Mouse (Mus musculus): ENCODE data around the gene Bach1. TPM values are rescaled to one million over a fixed set of nuclear protein-coding genes. Genes with fewer than 3 reads are reported as not detected.
A peak's percentile ranks its signal among the peaks of the same experiment; 100 is the strongest.

Gene Bach1
- polyA plus RNA-seq (2015; fragmentation: Nextera tagmentation; extraction: Ambion mirVana) = 13.1 and 13.7 TPM in 2 replicates

DNA sequence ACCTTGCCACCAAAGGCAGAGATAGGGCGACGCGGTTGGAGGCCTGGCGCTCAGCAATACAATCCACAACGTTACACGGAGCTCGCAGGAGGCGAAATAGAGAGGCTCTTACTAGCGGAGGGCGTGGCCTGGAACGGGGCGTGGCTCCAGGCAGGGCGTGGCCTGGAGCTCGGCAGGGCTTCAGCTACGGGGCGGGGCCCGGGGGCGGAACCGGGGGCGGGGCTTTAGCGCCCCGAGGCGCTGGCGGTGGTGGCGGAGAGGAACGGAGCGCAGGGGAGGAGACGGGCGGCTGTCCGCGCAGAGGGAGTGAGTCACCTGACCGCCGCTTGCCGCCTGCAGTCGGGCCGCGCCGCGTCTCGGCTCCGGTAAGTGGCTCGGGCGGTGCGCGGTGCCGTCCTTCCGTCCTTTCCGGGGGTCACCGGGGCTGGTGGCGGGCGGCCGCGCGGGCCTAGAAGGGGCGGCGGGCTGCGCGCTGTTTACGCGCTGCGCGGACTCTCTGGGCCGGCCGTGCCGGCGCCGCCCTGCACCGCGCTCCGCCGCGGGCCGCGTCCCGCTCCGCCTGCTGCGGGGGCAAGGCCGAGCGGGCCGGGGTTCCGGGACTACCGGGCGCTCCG, at the start of gene Bach1:
Gene Bach1 (plus strand): TSS at position 254 of the 614 bp plus-strand sequence.
- Histone ChIP-seq H3K9me3 (ENCODE audit: low read length) (no peaks in the 10 kb centered on the region), H3K36me3 (ENCODE audit: insufficient read depth, low read length) (no peaks in the 10 kb centered on the region), H3K9ac (replicated peaks; ENCODE audit: low read depth) (peak within 1 kb of the TSS; percentile 97), H3K4me2 (replicated peaks; ENCODE audit: low read depth, low read length) (peak within 1 kb of the TSS; percentile 62), H3K27ac (ENCODE audit: low read length) (peak within 1 kb of the TSS; percentile 97), H3K4me3 (ENCODE audit: low read depth, low read length) (peak within 1 kb of the TSS; percentile 90), H3K27me3 (replicated peaks; ENCODE audit: insufficient read depth, low read length) (no peaks in the 10 kb centered on the region), H3K4me1 (ENCODE audit: insufficient read depth, low read depth, low read length) (peaks cover 10% of the 10 kb centered on the region; the same call in 1 of the 2 replicates)
- under 1% methylated on average over 59 of the region's 84 CpGs for WGBS
- ATAC-seq (peak; percentile 93), DNase-seq (ENCODE audit: low spot score) (peak; percentile 97)
- TF ChIP-seq CTCF (IDR thresholded peaks at IDR 0.05) (no peak; the same call in none of the 2 replicates), EP300 (IDR thresholded peaks at IDR 0.05) (no peak)

DNA sequence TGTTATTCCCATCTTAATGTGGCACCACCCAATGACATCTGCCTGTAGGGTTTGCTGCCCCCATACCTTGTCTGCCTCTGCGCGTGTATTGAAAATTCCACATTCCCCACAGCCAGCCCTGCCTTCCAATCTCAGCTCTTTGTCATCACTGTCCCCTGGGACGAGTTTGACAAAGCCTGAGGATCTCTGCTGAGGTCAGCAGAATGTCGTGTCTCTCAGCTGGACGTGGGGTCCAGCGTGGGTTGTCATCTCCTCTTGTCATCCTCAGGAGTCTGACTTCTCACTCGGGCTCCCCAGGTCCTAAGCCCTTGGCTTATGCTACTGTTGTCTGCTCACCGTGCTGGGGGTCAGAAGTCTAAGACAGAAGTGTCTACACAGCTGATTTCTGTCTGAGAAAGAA, 46.4 kb upstream of the Bach1 start:
- H3K27ac ChIP-seq (ENCODE audit: low read length) = no peak overlapping the region
- H3K9me3 ChIP-seq (ENCODE audit: low read length) = no peaks in the 10 kb centered on the region
- H3K4me2 ChIP-seq (replicated peaks; ENCODE audit: low read depth, low read length) = no peak overlapping the region
- WGBS = 64% methylated on average over 8 of the region's 8 CpGs
- no peak overlapping the region for H3K9ac ChIP-seq (replicated peaks; ENCODE audit: low read depth)
- ATAC-seq (no peak), DNase-seq (ENCODE audit: low spot score) (no peak)
- H3K4me1 ChIP-seq (ENCODE audit: insufficient read depth, low read depth, low read length) = no peaks in the 10 kb centered on the region; the same call in 1 of the 2 replicates
- H3K27me3 ChIP-seq (replicated peaks; ENCODE audit: insufficient read depth, low read length) = no peaks in the 10 kb centered on the region
- TF ChIP-seq CTCF (IDR thresholded peaks at IDR 0.05) = no peak
- H3K4me3 ChIP-seq (ENCODE audit: low read depth, low read length) = no peak overlapping the region
- no peaks in the 10 kb centered on the region for H3K36me3 ChIP-seq (ENCODE audit: insufficient read depth, low read length)

DNA sequence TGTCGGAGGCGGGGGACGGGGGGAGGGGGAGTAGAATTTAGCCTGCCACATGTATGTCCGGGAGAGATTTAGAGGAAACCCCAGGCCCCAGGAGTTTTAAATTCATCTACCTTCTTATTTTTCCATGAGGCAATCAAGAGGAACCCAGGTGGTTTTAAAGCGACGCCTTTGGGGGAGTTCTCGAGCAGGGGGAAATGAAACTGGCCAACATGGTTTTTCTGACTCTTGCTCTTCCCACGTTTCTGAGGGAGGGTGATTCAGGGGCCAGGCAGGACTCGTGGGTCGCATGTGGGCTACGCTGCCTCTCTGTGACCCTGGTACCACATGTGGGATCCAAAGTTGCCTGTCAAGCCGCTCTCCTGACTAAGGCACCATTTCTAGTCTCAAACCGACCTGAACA, 45.8 kb upstream of the Bach1 start:
- no peak overlapping the region for H3K27ac ChIP-seq (ENCODE audit: low read length)
- H3K27me3 ChIP-seq (replicated peaks; ENCODE audit: insufficient read depth, low read length) = no peaks in the 10 kb centered on the region
- no peak overlapping the region for H3K4me3 ChIP-seq (ENCODE audit: low read depth, low read length)
- no peak overlapping the region for H3K4me2 ChIP-seq (replicated peaks; ENCODE audit: low read depth, low read length)
- ATAC-seq = no peak
- TF ChIP-seq CTCF (IDR thresholded peaks at IDR 0.05) = no peak
- TF ChIP-seq EP300 (IDR thresholded peaks at IDR 0.05) = no peak
- H3K9ac ChIP-seq (replicated peaks; ENCODE audit: low read depth) = no peak overlapping the region
- no peaks in the 10 kb centered on the region for H3K36me3 ChIP-seq (ENCODE audit: insufficient read depth, low read length)
- no peaks in the 10 kb centered on the region; the same call in 1 of the 2 replicates for H3K4me1 ChIP-seq (ENCODE audit: insufficient read depth, low read depth, low read length)
- no peaks in the 10 kb centered on the region for H3K9me3 ChIP-seq (ENCODE audit: low read length)
- WGBS = 87% methylated on average over 13 of the region's 13 CpGs
- DNase-seq (ENCODE audit: low spot score) = no peak

DNA sequence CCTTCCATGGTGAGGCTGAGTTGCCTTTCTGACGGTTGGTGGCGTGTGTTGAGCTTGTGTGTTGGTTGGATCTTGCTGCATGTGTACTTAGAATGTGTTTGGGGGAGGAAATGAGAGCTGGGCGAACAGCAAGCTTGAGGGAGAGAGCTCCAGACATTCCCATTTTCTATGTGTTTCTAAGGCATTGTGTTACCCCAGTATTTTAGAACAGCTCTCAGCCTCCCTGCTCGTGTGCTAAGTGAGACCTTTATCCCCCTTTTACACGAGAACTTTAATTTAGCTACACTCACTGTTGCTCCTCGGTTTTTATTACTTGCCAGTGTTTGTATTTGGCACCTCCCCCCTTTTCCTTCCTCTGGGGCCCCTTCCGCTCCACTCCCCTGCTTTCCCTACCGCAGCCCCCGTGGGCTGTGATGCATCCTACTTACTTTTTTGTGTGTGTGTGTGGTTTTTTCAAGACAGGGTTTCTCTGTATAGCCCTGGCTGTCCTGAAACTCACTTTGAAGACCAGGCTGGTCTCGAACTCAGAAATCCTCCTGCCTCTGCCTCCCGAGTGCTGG, 44.6 kb upstream of the Bach1 start:
- H3K27ac ChIP-seq (ENCODE audit: low read length) = no peak overlapping the region
- H3K36me3 ChIP-seq (ENCODE audit: insufficient read depth, low read length) = no peaks in the 10 kb centered on the region
- H3K9ac ChIP-seq (replicated peaks; ENCODE audit: low read depth) = no peak overlapping the region
- H3K9me3 ChIP-seq (ENCODE audit: low read length) = no peaks in the 10 kb centered on the region
- H3K4me2 ChIP-seq (replicated peaks; ENCODE audit: low read depth, low read length) = no peak overlapping the region
- no peaks in the 10 kb centered on the region for H3K27me3 ChIP-seq (replicated peaks; ENCODE audit: insufficient read depth, low read length)
- no peaks in the 10 kb centered on the region; the same call in 1 of the 2 replicates for H3K4me1 ChIP-seq (ENCODE audit: insufficient read depth, low read depth, low read length)
- H3K4me3 ChIP-seq (ENCODE audit: low read depth, low read length) = no peak overlapping the region
- 53% methylated on average over 11 of the region's 11 CpGs for WGBS
- TF ChIP-seq EP300 (IDR thresholded peaks at IDR 0.05) (no peak), CTCF (IDR thresholded peaks at IDR 0.05) (no peak)
- DNase-seq (ENCODE audit: low spot score) = no peak
- no peak for ATAC-seq

DNA sequence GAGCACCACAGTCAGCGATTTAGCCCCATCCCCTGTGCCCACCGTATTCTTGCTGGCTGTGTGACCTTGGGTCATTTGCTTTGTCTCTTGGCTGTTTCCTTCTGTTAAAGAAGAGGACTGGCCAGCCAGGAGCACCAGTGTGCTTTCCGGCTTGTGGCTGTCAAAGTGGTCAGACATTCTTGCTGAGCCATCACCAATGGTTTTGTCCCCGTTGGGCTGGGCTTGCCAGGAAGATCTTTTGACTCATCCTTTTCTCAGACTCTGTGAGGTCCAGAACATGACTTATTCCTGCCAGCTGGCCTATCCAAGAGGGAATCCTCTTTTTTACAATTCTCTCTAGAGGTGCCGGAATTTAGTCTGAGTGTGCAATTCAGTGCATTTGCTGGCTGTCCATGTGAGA, 43.7 kb upstream of the Bach1 start:
- peak overlapping the region; percentile 47 for H3K27ac ChIP-seq (ENCODE audit: low read length)
- H3K9me3 ChIP-seq (ENCODE audit: low read length) = no peaks in the 10 kb centered on the region
- no peak overlapping the region for H3K9ac ChIP-seq (replicated peaks; ENCODE audit: low read depth)
- H3K4me1 ChIP-seq (ENCODE audit: insufficient read depth, low read depth, low read length) = no peaks in the 10 kb centered on the region; the same call in 1 of the 2 replicates
- no peaks in the 10 kb centered on the region for H3K27me3 ChIP-seq (replicated peaks; ENCODE audit: insufficient read depth, low read length)
- no peaks in the 10 kb centered on the region for H3K36me3 ChIP-seq (ENCODE audit: insufficient read depth, low read length)
- no peak overlapping the region for H3K4me3 ChIP-seq (ENCODE audit: low read depth, low read length)
- 59% methylated on average over 5 of the region's 5 CpGs for WGBS
- H3K4me2 ChIP-seq (replicated peaks; ENCODE audit: low read depth, low read length) = no peak overlapping the region
- TF ChIP-seq CTCF (IDR thresholded peaks at IDR 0.05) (no peak), EP300 (IDR thresholded peaks at IDR 0.05) (no peak)
- ATAC-seq (peak; percentile 38; the same call in 1 of the 2 replicates), DNase-seq (ENCODE audit: low spot score) (no peak)

DNA sequence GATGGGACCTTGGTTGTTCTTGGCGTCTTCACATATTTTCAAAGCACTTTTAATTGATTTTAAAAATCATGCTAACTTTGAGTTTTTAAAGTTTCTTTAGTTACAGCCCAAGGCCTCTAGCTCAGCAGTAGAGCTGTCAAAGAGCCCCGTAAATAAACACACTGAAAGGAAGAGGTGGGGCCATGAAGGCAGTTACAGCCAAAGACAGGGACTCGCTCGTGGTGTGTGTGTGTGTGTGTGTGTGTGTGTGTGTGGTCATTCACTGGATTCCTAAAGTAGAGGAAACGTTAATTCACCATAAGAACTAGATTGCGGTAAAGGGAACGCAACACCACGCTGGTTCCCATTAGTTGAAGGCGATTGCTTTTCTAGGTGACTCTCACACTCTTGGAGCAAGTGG, 43.2 kb upstream of the Bach1 start:
- TF ChIP-seq EP300 (IDR thresholded peaks at IDR 0.05) (0 out of 2 replicates have a peak, but pooled peaks have one; percentile 9), CTCF (IDR thresholded peaks at IDR 0.05) (no peak)
- H3K9me3 ChIP-seq (ENCODE audit: low read length) = no peaks in the 10 kb centered on the region
- no peaks in the 10 kb centered on the region; the same call in 1 of the 2 replicates for H3K4me1 ChIP-seq (ENCODE audit: insufficient read depth, low read depth, low read length)
- peak overlapping the region; percentile 47; the same call in 1 of the 2 replicates for H3K27ac ChIP-seq (ENCODE audit: low read length)
- H3K4me2 ChIP-seq (replicated peaks; ENCODE audit: low read depth, low read length) = no peak overlapping the region
- ATAC-seq (0 out of 2 replicates have a peak, but pooled peaks have one; percentile 46), DNase-seq (ENCODE audit: low spot score) (no peak)
- no peaks in the 10 kb centered on the region for H3K36me3 ChIP-seq (ENCODE audit: insufficient read depth, low read length)
- H3K9ac ChIP-seq (replicated peaks; ENCODE audit: low read depth) = no peak overlapping the region
- H3K27me3 ChIP-seq (replicated peaks; ENCODE audit: insufficient read depth, low read length) = no peaks in the 10 kb centered on the region
- WGBS = 61% methylated on average over 9 of the region's 9 CpGs
- H3K4me3 ChIP-seq (ENCODE audit: low read depth, low read length) = no peak overlapping the region
